Mouse (Mus musculus) intestine, embryonic 14.5 days (tissue): ENCODE results near the gene Ccdc74a. TPM values are rescaled to one million over a fixed set of nuclear protein-coding genes. Genes with fewer than 3 reads are reported as not detected.

Source experiments
- ATAC-seq: fragments of 200-750 bp; cut with Nextera tagmentation; replicated peaks from 2 replicates; pipeline ENCODE4 v1.8.0; 2017; ENCODE audit warnings: low read depth, moderate number of reproducible peaks, moderate TSS enrichment, moderate library complexity; ENCODE audit not compliant: low FRiP score, low TSS enrichment
- DNase-seq: peaks from one replicate; pipeline ENCODE4 v3.0.0-alpha.2; 2018; ENCODE audit warnings: low spot score
- H3K27ac ChIP-seq: fragments of 300-500 bp; sonication (generic); 2 replicates; pipeline ENCODE4 v1.5.1; 2014; ENCODE audit warnings: low read depth, mild to moderate bottlenecking, control low read depth
- H3K27me3 ChIP-seq: fragments of 300-500 bp; sonication (generic); replicated peaks from 2 replicates; pipeline ENCODE4 v1.6.1; 2014; ENCODE audit warnings: low read length, control low read depth; ENCODE audit not compliant: control insufficient read depth, insufficient read depth
- H3K36me3 ChIP-seq: fragments of 300-500 bp; sonication (generic); 2 replicates; pipeline ENCODE4 v1.6.1; 2014; ENCODE audit warnings: low read length, control low read depth; ENCODE audit not compliant: control insufficient read depth, insufficient read depth
- H3K4me1 ChIP-seq: fragments of 300-500 bp; sonication (generic); replicated peaks from 2 replicates; pipeline ENCODE4 v1.6.1; 2014; ENCODE audit warnings: low read length, control low read depth, mixed read lengths; ENCODE audit not compliant: control insufficient read depth, insufficient read depth
- H3K4me2 ChIP-seq: fragments of 300-500 bp; sonication (generic); 2 replicates; pipeline ENCODE4 v1.6.1; 2014; ENCODE audit warnings: low read length
- H3K4me3 ChIP-seq: fragments of 300-500 bp; sonication (generic); 2 replicates; pipeline ENCODE4 v1.5.1; 2014; ENCODE audit warnings: low read depth, low read length, control low read depth, mixed read lengths
- H3K9ac ChIP-seq: fragments of 300-500 bp; sonication (generic); 2 replicates; pipeline ENCODE4 v1.6.1; 2014; ENCODE audit warnings: mild to moderate bottlenecking, low read length
- H3K9me3 ChIP-seq: fragments of 300-500 bp; sonication (generic); 2 replicates; pipeline ENCODE4 v1.6.1; 2016; ENCODE audit warnings: low read length, control low read depth; ENCODE audit not compliant: control insufficient read depth
- WGBS: fragments of 180-500 bp; shearing (Covaris S2); extraction: QIAGEN DNeasy Blood & Tissue Kit; methylation state at CpG from one replicate; pipeline ENCODE4 v1.1.7; 2014; 5-methylcytosine and 5-hydroxymethylcytosine counted together
- polyA plus RNA-seq: library from polyadenylated mRNA; unstranded; fragments of >200 nt; fragmentation: Nextera tagmentation; extraction: Ambion mirVana; gene quantifications from 2 replicates; pipeline ENCODE4 v1.2.1, GENCODE M21; 2014

Gene Ccdc74a
- polyA plus RNA-seq, 1 experiment from 2014 or later = 2.3 TPM

- Histone ChIP-seq H3K4me1 (no peaks in the 10 kb centered on the region), H3K27me3 (no peaks in the 10 kb centered on the region), H3K9me3 (no peaks in the 10 kb centered on the region), H3K4me2 (no peak overlapping the region), H3K36me3 (peaks cover 88% of the 10 kb centered on the region), H3K9ac (no peak overlapping the region), H3K27ac (no peak overlapping the region), H3K4me3 (no peak overlapping the region)
- no peak for ATAC-seq
- DNase-seq = no peak
Measured at GRCm38 (mm10) chr16:17669886-17670285, 23.6 kb downstream of the Ccdc74a start.

DNA sequence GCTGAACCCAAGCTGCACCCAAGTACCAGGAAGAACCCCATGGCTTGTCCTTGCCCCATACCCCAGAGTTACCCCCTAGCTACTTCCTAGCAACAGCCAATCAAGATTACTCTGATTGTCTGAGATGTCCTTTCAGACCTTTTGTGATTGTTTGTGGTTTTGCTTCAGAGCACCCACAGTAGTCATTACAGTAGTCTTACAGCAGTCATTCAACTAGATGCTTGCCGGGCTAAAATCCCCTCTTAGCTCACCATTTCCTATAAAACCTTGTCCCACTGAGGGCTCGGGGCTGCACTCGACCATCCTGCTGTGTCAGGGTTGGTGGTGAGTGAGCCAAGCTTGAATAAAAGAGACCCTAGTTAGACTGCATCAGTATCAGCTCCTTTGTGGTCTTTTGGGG, 48.6 kb downstream of the Ccdc74a start:
- H3K4me3 ChIP-seq = no peak overlapping the region
- ATAC-seq (no peak), DNase-seq (no peak)
- no peaks in the 10 kb centered on the region for H3K27me3 ChIP-seq
- H3K9me3 ChIP-seq = no peaks in the 10 kb centered on the region
- H3K36me3 ChIP-seq = peaks cover 51% of the 10 kb centered on the region
- 86% methylated on average over 3 of the region's 3 CpGs for WGBS
- no peak overlapping the region for H3K4me2 ChIP-seq
- H3K4me1 ChIP-seq = no peaks in the 10 kb centered on the region
- no peak overlapping the region for H3K27ac ChIP-seq
- no peak overlapping the region for H3K9ac ChIP-seq

Other genes with a start within 250 kb of the Ccdc74a start
- gene Snap29, start 240.5 kb upstream of the Ccdc74a start, polyA plus RNA-seq = 6.0 and 6.5 TPM in 2 replicates
- gene Pi4ka, start 240.2 kb upstream of the Ccdc74a start, polyA plus RNA-seq = 38.0 and 38.7 TPM in 2 replicates
- gene Crkl, start 194.5 kb upstream of the Ccdc74a start, polyA plus RNA-seq = 54.7 and 56.4 TPM in 2 replicates
- 3.2 and 3.3 TPM in 2 replicates for gene Aifm3, start 156.9 kb upstream of the Ccdc74a start, polyA plus RNA-seq
- 71.0 and 80.9 TPM in 2 replicates for gene Lztr1, start 137.8 kb upstream of the Ccdc74a start, polyA plus RNA-seq
- gene Thap7, start 115.3 kb upstream of the Ccdc74a start, polyA plus RNA-seq = 50.1 and 51.4 TPM in 2 replicates
- gene Lrrc74b, start 85.2 kb upstream of the Ccdc74a start, polyA plus RNA-seq = 0.19 and 0.53 TPM in 2 replicates
- 0.60 and 0.79 TPM in 2 replicates for gene P2rx6, start 84.6 kb upstream of the Ccdc74a start, polyA plus RNA-seq
- gene Slc7a4, start 63.3 kb upstream of the Ccdc74a start, polyA plus RNA-seq = 10.8 and 15.6 TPM in 2 replicates
- 43.0 and 43.7 TPM in 2 replicates for gene Smpd4, start 27.1 kb upstream of the Ccdc74a start, polyA plus RNA-seq
- gene Med15, start 86.4 kb downstream of the Ccdc74a start, polyA plus RNA-seq = 41.5 and 45.7 TPM in 2 replicates
- 66.5 and 70.8 TPM in 2 replicates for gene Klhl22, start 113.1 kb downstream of the Ccdc74a start, polyA plus RNA-seq
- gene Scarf2, start 150.8 kb downstream of the Ccdc74a start, polyA plus RNA-seq = 16.2 and 18.2 TPM in 2 replicates
- 0.13 TPM in 1 of 2 replicates, not detected in the other for gene B830017H08Rik, start 186.7 kb downstream of the Ccdc74a start, polyA plus RNA-seq
- 2.4 and 2.7 TPM in 2 replicates for gene Car15, start 191.9 kb downstream of the Ccdc74a start, polyA plus RNA-seq
- 0.20 and 0.37 TPM in 2 replicates for gene Gm20518, start 245.2 kb downstream of the Ccdc74a start, polyA plus RNA-seq
- not detected in 2 replicates for gene Tssk1, start 247.8 kb downstream of the Ccdc74a start, polyA plus RNA-seq